Mouse (Mus musculus) activated CD4-positive, CD25-positive, alpha-beta regulatory T cell (primary cell): ENCODE data around the gene Cldn12. TPM values are rescaled to one million over a fixed set of nuclear protein-coding genes. Genes with fewer than 3 reads are reported as not detected.

Experiments
- polyA plus RNA-seq, 2 experiments: library from polyadenylated mRNA; unstranded; fragments of 100-300 nt; shearing (Covaris generic); gene quantifications; one replicate each; pipeline ENCODE4 v1.2.1; 2017

Gene Cldn12
- polyA plus RNA-seq, result 1 to 10 TPM in 1 of 2 experiments, not detected in 1; 3.1 TPM

DNA sequence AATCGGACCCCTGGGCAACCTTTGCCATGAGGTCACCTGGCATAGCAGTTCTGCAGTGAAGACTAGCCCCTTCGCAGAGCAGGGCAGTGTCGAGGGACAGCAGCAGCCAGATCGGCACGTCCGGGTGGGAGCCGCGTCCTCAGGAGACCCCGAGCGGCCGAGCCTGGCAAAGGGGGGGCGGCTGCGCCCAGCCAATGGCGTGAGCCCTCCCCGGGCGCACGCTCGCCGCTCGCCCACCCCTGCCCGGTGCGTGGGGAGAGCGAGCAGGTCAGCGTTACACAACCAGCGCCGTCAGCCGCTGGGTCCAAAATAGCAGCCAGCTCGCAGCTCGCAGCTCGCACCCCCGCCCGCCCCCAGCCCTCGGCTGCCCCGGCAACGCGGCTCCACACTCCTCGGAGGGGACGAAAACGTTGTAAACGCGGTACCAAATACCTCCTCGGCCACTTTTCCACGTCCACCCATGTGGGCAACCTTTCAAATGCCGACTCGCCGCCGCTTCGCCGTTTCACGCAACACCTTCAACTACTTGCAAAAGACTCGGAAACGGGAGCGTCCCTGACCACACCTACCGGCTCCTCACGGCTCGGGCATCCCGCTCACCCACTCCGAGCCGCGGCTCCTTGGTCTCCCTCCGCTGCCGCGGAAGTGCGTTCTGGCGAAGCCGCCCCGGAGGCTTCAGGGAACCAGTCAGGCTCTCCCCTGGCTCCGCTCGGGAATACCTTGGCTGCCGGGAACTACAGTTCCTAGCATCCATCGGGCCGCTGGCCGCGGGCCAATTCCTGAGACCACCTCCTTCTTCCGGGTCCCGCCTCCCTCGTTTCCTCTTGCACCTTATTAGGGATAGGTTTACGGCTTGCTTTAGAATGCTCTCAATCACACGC, at the start of gene Cldn12:
TSS of gene Cldn12 (minus strand) at position 763 of the 881 bp plus-strand sequence.

DNA sequence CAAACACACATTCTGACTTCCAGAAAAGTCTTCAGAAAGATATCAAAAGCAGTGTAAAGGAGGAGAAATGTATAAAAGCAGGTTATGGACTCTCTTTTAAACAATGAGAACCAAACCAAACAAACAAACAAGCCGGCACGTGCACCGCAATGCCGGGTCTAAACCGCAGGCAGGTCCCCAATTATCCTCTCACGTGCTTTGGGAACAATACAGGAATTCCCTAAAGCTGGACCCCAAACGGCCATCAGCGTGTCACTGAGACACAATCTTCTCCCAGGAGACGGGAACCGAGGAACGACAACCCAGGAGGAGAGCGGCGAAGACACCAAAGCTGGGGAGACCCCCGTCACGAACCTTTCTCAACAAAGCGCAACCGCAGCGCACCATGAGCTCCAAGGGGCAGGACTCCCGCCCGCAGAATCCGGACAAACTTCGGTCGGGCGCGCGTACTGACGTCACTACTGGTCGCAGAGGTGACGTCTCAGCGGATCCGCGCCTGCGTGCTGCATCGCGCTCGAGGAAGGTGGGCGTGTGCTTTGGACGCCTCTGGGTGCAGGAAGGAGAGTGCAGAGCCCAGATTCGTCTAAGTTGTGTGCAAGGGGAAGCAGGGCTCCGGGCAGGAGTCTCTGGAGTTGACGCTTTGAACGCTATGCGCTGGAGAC, 44.5 kb upstream of the Cldn12 start, which contains the start of gene Gtpbp10:
TSS of gene Gtpbp10 (minus strand) at position 460 of the 662 bp plus-strand sequence.

DNA sequence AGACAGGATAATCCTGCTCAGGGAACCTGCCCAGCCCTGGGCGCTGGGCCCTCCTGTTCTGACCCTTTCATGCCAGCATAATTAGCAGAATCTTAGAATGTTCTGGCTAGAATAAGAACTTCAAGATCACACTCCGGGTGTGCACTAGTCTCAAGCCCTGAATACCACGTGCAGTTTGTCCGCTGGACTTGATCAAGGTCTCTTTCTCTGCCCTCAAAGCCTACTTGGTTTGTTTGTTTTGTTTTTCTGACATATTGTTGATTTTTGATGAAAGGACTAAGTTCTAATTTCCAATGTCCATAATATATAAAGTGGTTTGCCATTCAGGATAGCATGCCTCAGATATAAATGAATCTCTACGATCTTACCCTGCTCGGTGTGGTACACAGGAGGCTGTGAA, 35.7 kb downstream of the Cldn12 start, which contains the start of gene 1700015F17Rik:
TSS of gene 1700015F17Rik (minus strand) at position 101 of the 400 bp plus-strand sequence.

Other genes starting within 250 kb of the Cldn12 start
- gene Cdk14, start 94.6 kb downstream of the Cldn12 start, polyA plus RNA-seq, result under 1 TPM; 0.29 to 0.96 TPM
- not detected for gene 1700015F17Rik, start 35.8 kb downstream of the Cldn12 start, polyA plus RNA-seq
- 10 to 100 TPM in 1 of 2 experiments, 1 to 10 TPM in 1; 9.8 to 15.0 TPM for gene Gtpbp10, start 44.6 kb upstream of the Cldn12 start, polyA plus RNA-seq
- 1 to 10 TPM in 1 of 2 experiments, under 1 TPM in 1; 0.30 to 1.2 TPM for gene Gm8773, start 58.8 kb upstream of the Cldn12 start, polyA plus RNA-seq
- gene Cfap69, start 149.3 kb upstream of the Cldn12 start, polyA plus RNA-seq, result not detected
- under 1 TPM in 1 of 2 experiments, not detected in 1; 0.48 TPM for gene Steap2, start 179.6 kb upstream of the Cldn12 start, polyA plus RNA-seq
- under 1 TPM in 1 of 2 experiments, not detected in 1; 0.31 TPM for gene Steap1, start 234.4 kb upstream of the Cldn12 start, polyA plus RNA-seq